Mouse (Mus musculus): ENCODE measurements around the gene Sdhc.

DNA sequence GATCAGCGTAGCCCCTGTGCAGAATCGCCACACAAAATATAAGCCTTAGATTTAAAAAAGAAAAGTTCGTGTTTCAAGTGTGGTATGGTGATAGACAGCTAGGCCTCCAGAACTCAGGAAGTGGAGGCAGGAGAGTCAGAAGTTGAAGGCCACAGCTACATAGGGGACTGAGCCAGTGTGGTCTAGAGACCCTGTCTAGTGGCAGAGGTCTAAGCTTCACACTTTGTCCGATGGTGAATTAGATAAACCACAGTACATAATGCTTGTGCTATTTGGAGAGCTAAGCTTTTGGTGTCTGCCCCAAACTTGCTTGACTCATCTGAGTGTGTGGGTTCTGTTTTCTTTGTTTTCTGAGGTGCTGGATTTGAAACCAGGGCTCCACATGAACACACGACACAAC, 31.4 kb downstream of the Sdhc start:
- no peak for TF ChIP-seq POLR2A (IDR thresholded peaks at IDR 0.05; ENCODE audit: borderline replicate concordance, extremely low read depth, insufficient read depth, insufficient read length, poor library complexity, severe bottlenecking)
- TF ChIP-seq CTCF (IDR thresholded peaks at IDR 0.05; ENCODE audit: borderline replicate concordance, extremely low read depth, insufficient read depth, insufficient read length): no peak

Data from brain, embryonic 14.5 days (tissue).